Mouse (Mus musculus) 3134 (cell line): ENCODE measurements around the gene Yars.

Experiments
- DNase-seq: peaks from one replicate; pipeline ENCODE4 v3.0.0-alpha.2; 2011; ENCODE audit warnings: low spot score; ENCODE audit not compliant: insufficient read length; ENCODE audit errors: extremely low read depth

Yars gene

GRCm38 (mm10) chr4:129189542-129190519 is at the start of gene Yars, which contains the start of gene S100pbp:
Yars (plus strand) TSS chr4:129189760.
S100pbp (minus strand) TSS chr4:129189727.
- peak; percentile 96 for DNase-seq

GRCm38 (mm10) chr4:129140808-129141207 is 48.8 kb upstream of the Yars start:
- no peak for DNase-seq

GRCm38 (mm10) chr4:129141560-129142438 is 47.8 kb upstream of the Yars start:
- no peak for DNase-seq

GRCm38 (mm10) chr4:129142439-129143045 is 47.0 kb upstream of the Yars start:
- DNase-seq: no peak

- no peak for DNase-seq
These were observed 46.1 kb upstream of the Yars start for GRCm38 (mm10) chr4:129143509-129143908.

- no peak for DNase-seq
These were observed 44.9 kb upstream of the Yars start for GRCm38 (mm10) chr4:129144401-129145367.

GRCm38 (mm10) chr4:129145411-129145810 is 44.1 kb upstream of the Yars start:
- DNase-seq: no peak

GRCm38 (mm10) chr4:129145943-129146342 is 43.6 kb upstream of the Yars start:
- no peak for DNase-seq

GRCm38 (mm10) chr4:129146392-129146791 is 43.2 kb upstream of the Yars start:
- DNase-seq: no peak

- no peak for DNase-seq
These were observed 41.9 kb upstream of the Yars start for GRCm38 (mm10) chr4:129147552-129148103.

GRCm38 (mm10) chr4:129149321-129149720 is 40.2 kb upstream of the Yars start:
- DNase-seq: no peak

DNA sequence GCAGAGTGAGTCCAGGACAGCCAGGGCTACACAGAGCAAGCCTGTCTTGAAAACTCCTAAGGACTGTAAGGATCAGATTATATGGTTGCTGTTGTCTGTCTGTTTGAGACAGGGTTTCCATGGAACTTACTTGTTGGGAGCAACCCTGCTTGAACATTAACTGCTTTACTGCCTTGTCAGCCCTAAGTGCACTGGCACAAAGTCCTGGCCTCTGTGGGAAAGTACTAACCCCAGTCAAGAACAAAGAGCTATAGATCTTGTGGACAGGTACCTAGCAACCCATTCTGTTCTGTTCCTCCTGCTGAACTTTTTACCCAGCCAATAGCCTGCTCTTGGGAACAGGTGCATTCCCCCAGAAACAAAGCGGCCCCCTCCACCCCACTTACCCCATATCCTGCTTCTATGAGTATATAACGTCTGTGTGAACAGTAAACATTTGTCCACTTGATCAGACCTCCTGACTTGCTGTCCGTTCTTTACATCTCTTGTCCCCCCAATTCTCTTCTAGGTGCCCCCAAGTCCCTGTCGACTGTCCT is 38.2 kb upstream of the Yars start:
- no peak for DNase-seq

DNA sequence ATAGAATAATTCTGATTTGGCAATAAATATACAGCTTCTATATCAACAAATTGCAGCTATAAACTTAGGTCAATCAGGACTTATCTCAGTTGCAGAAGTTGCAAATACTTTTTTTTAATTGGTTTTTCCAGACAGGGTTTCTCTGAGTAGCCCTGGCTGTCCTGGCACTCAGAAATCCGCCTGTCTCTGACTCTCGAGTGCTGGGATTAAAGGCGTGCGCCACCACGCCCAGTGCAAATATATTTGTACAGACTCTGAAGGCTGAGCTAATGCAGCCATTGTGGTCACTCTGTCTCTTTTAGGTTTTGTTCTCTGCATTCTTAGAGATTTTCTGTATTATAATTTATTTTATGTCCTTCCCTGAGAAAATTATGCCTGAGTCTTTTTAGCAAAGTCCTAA is 32.0 kb upstream of the Yars start:
- DNase-seq: no peak

- no peak for DNase-seq
These were observed 31.0 kb upstream of the Yars start for GRCm38 (mm10) chr4:129158549-129158948.

- DNase-seq: no peak
These were observed 28.5 kb upstream of the Yars start for GRCm38 (mm10) chr4:129161076-129161475.

DNA sequence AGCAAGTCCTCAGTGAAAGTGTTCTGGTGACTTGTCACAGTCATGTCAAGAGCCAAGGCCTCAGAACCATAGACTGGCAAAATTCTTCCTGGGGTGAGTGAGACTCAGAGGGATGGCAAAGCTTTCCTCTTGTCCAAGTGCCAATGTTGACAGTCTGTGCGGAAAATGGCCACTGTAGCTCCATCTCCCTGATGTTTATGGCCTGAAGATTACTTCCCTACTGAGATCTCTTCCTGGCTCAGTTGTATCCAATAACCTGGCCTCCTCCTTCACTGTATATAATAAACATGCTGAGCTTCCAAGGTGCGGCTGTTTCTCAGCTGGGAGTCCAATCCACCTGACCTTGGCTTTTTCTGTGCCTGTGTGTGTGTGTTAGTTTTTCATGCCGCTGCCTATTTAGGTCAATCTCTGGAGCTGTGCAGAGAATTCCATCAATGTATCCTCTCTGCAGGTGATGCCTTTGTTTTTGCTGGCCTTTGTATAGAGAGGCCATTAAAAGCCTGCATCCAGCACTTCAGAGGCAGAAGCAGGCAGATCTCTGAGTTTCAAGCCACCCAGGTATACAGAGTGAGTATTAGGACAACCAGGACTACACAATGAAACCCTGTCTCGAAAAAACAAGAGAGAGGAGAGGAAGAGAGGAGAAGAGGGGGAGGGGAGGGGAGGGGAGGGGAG is 27.8 kb upstream of the Yars start:
- no peak for DNase-seq

GRCm38 (mm10) chr4:129172529-129172928 is 17.0 kb upstream of the Yars start:
- no peak for DNase-seq

DNA sequence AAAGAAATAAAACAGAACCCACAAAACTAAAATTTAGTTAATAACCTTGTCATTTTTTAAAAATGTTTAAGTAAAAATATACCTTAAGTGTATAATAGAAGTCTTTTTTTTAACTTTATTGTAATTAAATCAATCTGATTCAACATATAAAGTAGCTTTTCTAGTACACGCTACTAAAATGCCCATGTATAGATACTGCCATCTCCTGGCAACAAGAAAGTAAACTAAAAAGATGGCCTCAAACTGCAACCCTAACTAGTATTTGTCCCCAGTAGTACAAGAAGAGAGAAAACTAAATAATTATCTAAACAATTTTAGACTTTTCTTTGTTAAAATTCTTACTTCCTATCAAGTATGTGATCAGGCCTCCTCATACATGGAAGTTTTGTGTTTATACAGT is 10.0 kb upstream of the Yars start:
- DNase-seq: no peak
